Mouse (Mus musculus) cerebellum, adult 2 months (tissue): ENCODE data around the gene Apobec4.

ENCODE experiments used
- CTCF ChIP-seq: fragments of 200-500 bp; IDR thresholded peaks from 2 replicates; pipeline ENCODE4 v1.5.1; 2011; ENCODE audit warnings: low read depth, mild to moderate bottlenecking, control low read depth, low read length, moderate library complexity, borderline replicate concordance; ENCODE audit not compliant: insufficient read depth
- POLR2A ChIP-seq: fragments of 200-500 bp; IDR thresholded peaks from 2 replicates; pipeline ENCODE4 v1.6.1; 2011; ENCODE audit warnings: low read length, control low read depth, borderline replicate concordance; ENCODE audit not compliant: insufficient read depth

GRCm38 (mm10) chr1:152798125-152798524 is 47.8 kb downstream of the Apobec4 start:
- TF ChIP-seq POLR2A (no peak), CTCF (no peak)
